Mouse (Mus musculus): Measurements from ENCODE around the gene Brd1.
"Not testable (repeated sequence)": the region's sequence is repeated elsewhere in the genome, so short reads cannot be mapped to it uniquely, and the experiment has no call there.

The Brd1 gene

DNA sequence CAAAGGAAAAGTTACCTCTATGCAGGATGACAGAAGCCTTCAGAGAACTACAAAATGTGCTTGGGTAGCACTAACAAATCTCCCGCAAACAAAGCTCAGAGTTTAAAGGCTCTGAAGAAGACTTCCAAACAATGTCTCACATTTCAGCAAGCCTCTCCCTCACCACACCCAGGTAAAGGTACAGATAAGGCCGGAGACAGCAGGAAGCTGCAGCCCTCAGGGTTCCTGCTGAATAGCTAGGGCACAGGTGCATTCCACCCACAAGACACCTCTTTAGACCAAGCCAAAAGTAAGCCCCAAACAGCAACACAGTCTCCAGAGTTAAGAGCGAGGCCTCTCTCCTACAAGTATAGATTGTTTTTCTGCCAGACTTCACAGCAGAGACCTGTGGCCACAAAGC, 3.3 kb downstream of the Brd1 start:
- no peak for DNase-seq (ENCODE audit: low spot score in 2 of 2)

DNA sequence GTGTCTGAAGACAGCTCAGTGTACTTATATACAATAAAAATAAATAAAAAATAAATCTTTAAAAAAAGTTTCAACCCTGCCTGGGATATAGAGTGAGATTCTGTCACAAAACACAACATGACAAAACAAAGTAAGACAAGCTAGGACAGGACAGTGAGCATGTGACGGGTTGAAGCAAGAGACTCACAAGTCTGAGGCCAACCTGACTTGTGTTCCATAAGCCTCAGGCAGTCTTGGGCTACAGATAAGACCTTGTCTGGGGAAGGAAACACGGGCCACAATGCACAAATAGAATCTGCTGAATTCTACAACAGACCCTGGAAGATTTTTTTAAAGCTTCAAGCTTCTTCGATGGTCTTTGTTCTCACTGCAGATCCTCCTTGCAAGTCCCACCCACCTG, 6.8 kb downstream of the Brd1 start:
- no peak for DNase-seq (ENCODE audit: low spot score in 2 of 2)

DNA sequence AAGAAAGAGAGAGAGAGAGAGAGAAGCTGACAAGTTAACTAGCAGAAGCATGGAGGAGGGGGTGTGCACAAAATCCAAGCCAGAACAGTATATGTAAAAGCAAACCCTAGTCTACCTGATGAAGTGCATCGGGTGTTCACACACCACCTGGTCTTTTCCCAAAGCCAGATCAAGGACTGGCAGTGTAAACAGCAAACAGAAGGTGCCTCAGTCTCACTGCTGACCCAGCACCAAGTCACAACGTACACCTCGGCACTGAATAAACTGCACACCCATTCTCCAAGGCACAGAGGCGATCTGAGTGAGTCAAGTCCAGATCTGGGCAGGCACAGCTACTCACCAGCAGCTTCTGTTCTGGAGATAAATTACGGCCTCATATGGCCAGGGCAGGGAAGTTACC, 9.0 kb downstream of the Brd1 start:
- no peak for DNase-seq (ENCODE audit: low spot score in 2 of 2)

DNA sequence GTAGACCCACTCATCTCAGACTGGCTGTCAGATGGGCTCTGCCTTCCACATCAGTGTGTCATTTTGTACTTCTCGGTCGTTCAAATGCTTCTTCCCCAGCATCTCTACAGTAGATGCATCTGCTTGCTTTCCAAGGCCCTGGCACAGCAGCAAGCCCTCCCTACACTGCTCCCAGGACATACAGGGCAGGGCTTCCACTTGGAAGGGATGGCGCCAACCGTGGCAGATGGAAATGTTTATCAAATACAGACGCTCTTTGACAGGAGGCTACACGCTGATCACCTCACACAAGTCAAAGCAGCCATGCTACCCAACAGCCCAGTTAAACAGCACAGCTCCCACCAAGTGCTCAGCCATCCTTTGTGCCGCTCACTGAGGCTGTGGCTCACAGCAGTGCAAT, 9.7 kb downstream of the Brd1 start:
- no peak for DNase-seq (ENCODE audit: low spot score in 2 of 2)

DNA sequence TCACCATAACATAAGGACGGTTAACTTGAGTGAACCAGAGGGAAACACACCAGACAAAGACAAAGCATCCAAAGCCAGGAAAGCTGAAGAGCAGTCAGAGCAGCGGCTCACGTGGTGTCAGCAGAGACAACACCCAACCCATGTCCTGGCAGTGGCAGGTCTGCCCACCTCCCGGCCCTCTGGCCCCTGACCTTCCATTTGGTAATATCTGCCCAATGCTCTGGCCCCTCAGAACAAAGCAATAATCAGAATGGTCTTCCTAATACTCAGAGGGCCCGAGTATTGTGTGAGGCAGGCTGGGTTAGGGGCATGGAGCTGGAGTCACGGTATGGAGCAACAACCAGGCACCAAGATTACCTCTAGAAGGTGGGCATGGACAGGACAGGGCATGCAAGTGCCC, 10.8 kb downstream of the Brd1 start:
- no peak for DNase-seq (ENCODE audit: low spot score in 2 of 2)

DNA sequence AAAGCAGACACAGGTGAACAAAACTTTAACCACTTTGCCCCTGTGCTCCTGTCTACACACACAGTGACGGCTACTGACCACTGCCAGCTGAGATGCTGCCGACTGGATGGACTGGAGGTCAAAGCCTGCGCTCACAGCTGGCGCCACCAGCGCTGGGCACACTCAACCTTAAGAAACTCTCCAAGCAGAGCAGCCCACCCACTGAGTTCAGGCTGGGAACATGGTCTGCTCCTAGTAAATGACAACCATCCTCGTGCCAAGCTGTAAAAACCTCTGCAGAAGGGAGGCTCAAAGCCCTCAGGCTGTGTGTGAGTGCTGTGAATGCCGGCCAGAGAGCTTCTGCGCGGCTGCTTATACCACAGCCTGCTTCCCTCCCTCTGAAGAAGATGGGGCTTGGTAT, 16.8 kb downstream of the Brd1 start:
- DNase-seq (ENCODE audit: low spot score in 2 of 2), result no peak

DNA sequence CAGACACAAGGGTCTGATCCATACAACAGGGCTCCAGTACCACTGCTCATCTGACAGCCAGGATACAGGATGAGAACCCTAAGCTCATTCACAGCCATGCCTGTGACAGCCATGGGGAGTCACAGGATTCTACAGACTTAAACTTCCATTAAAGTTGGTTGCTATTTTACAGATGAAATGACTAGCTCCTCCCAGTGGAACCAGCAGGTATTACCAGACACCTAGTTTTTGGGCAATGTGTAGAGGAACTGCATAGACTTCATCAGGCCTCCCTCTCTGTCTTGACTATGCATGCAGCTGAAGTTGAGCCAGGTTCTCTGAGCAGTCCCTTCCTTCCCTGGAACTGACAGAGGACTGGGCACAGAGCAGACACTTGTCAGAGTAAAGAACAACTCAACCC, 17.7 kb downstream of the Brd1 start:
- no peak for DNase-seq (ENCODE audit: low spot score in 2 of 2)

DNA sequence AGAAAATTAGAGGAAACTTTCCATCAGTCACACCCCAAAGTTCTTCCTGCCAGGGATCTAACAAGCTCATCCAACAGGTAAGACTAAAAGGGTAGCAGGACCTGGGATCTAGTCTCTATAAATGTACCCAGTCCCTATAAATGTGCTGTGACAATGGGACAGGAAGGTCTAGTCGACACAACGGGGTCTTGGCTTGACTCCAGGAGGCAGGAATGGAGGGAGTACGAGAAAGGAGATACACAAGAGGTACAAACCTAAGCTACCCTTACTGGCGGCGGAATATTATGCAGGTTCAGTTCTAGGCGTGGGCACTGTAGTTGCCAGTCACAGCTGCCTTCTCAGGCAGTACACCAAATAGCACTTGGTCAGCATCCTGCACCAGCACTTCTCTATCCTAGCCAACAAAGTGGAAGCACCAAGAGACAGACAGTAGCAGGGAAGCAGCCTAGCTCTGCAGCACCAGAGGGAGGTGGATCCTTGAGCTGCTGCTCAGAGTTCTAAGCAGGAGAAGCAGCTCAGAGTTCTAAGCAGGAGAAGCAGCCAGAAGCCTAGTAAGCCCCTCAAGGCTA, 19.9 kb downstream of the Brd1 start:
- no peak for DNase-seq (ENCODE audit: low spot score in 2 of 2)

DNA sequence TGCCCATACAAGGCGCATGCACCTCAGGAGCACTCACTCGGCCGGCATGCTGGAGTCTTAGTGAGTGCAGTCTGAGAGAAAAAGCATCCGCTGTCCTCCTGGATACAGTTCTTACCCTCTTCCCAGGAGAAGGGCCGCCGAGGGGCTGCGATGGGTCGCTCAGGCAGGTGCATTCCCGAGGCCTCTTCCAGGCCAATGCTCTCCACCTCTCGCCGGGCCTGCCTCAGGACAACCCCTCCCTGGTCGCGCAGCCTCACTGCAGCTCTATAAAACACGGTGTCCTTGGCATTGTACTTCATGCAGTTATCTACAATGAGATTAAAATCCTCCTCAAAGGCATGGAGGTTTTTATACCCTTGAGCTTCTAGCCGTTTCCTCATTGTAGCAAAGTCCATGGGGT, 21.5 kb downstream of the Brd1 start:
- DNase-seq (ENCODE audit: low spot score in 2 of 2), result no peak

DNA sequence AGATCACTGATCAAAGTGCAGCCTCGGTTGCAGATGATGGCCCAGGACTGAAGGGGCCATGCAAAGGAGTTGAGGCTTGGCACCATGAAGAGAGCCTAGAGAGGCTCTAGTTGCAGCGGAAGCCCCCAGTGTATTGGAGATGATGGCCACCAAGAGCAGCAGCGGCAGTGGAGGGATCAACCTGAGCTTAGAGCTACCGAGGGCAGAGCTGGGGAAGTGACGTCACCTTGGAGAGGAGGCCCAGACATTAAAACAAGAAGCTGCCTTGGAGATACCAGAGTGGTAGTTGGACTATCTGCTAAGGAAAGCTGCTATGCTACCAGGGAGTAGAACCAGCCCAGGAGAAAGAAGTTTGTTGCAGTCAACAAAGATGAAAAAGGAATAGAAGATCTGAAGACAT, 24.2 kb downstream of the Brd1 start:
- no peak for DNase-seq (ENCODE audit: low spot score in 2 of 2)

DNA sequence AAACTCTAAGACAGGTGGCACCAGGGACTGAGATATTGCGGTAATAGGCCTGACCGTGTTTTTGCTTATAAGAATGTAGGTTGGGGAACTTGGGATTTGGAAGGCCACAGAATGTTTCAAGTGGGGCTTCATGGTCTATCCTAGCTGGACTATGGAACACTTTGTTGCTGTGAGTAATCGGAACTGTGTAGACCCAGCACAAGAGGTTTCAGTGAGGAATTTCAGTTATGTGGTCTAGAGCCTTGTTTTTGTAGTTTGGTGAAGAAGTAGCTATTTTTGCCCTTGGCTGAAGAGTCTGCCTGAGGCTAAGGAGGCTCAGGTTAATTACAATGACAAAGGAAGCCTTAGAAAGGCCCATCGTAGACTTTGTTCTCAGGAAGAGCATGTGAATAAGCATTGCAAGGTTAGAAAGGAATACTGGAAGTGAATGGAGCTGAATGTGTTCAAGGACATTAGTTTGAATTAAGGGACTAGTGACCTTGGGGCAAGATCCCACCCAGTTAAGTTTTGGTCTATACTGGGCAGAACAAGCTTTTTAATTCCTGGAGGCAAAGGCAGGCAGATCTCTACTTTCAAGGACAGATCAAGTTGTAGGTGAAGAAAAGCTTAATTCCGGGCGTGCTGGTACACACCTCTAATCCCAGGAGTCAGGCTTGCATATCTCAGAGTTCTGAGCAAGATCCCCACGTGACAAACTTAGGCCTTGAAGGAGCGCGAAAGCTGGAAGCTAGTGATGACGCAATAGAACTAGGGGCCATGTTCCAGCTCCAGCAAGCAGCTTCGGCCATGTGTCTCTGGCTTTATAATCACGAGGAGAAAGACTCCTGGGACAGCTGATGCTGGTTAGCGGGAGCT, 25.1 kb downstream of the Brd1 start:
- DNase-seq (ENCODE audit: low spot score in 2 of 2), result no peak

DNA sequence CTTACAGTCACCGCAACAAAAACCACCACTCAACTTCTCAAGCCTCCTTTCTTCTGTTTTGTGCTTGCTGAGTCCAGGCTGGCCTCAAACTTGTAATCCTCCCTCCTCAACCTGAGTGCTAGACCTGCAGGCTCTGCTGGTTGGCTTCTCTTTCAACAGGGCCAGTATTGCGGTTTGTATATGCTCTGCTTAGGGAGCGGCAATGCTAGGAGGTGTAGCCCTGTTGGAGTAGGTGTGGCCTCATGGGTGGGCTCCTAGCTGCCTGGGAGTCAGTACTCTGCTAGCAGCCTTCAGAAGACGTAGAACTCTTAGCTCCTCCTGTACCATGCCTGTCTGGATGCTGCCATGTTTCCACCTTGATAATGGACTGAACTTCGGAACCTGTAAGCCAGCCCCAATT, 25.8 kb downstream of the Brd1 start:
- DNase-seq (ENCODE audit: low spot score in 2 of 2), result no peak

DNA sequence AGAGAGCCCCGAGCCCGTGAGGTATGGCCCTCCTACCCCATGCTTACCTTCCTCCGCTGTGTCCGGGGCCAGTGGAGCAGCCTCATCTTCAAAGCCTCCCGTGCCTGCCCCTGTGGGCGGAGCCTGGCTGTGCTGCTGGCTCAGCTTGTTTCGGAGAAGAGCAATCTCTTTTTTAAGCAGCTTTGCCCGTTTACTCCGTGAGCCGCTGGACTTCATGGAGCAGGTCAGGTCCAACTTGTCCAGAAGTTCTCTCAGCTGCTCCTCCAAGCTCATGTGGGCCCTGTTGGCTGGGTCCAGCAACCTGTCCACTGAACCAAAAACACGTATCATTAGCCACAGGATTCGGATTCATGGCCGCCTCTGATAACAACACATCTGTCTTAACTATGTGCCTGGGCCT, 27.0 kb downstream of the Brd1 start:
- DNase-seq (ENCODE audit: low spot score in 2 of 2), result not testable (repeated sequence)

DNA sequence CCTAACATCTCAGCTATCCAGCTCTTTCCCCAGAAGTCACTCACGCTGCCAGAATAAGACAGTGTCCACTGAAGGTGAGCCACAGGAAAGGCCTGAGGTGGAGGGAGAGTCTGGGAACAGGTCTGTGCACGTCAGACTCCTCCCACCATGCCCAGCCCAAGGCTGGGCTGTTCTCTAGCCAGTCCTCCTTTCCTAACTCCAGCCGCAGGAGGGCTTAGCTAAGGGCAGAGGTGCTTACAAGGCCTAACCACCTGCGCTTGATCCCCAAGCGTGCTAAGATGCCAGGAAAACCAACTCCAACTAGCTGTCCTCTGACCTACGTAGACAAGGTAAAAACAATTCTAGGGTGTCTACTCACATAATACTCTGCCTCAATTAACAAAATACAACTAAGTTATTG, 27.7 kb downstream of the Brd1 start:
- no peak for DNase-seq (ENCODE audit: low spot score in 2 of 2)

DNA sequence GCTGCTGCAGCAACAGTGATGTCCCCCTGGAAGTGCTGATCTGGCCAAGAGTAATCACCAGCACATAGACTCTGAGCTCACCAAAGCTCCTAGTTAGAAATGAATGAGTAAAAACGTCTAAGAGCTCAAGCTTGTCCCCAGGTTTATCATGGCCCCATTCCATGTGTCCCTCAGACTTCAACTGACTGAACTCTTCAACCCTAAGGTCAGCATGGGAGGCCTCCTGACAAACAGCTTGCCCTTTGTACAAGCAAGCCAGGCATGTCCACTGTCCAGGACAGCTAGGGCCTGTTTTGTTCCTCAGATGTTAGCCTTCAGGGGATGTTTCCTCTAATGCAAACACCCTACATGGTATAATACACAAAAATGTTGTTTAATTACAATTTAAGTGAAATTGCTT, 29.7 kb downstream of the Brd1 start:
- DNase-seq (ENCODE audit: low spot score in 2 of 2), result no peak

DNA sequence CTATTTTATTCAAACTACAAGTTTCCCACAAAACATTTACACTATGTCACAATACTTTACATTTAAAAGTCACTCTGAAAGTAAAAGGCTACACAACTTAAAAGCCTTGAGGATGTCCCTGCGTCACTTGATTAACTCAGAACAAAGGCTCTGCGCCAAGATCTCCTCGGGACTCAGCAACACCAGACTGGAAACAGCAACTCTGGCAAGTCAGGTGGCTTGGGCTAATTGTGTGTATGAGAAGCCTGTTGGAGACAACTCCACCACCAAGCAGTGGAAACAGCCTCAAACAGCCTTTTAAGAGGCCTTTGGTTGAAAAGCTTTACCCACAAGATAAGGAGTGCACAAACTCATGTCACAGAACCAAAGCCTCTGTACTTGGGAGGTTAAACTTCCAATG, 31.5 kb downstream of the Brd1 start:
- no peak for DNase-seq (ENCODE audit: low spot score in 2 of 2)

DNA sequence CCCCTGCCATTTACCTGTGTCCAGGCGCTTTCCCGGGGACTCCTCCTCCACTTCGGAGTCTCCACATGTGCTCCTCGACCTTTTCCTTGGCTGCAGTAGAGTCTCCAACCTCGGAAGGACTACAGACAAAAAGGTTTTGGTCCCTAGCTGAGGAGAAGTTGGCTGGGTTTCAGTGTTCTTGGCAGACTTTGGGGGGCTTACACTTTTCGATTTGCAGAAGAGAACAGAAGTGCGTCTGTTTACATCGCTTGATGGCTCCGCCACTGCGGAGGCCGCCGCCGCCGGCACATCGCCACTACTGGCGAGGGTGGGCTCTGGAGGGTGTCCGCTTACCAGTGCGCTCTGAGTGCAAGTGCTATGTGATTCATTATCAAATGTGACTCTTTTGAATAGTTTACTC, 33.3 kb downstream of the Brd1 start:
- DNase-seq (ENCODE audit: low spot score in 2 of 2), result no peak

DNA sequence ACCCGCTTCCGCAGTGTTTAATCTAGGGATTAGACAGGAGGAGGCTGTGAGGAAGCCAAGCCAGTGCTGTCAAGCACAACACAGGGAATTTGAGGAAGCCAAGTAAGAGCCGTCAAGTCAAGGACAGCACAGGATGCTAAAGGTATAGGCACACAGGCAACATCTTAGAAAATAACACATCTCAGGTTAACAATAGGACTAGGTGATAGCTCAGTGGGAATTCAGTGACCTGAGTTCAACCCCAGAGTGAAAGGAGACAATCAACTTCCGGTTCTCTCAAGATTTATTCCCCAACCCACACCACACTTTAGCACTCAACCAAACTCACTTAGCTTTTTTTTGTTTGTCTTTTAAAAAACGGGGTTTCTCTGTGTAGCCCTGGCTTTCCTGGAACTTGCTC, 34.5 kb downstream of the Brd1 start:
- DNase-seq (ENCODE audit: low spot score in 2 of 2), result no peak

DNA sequence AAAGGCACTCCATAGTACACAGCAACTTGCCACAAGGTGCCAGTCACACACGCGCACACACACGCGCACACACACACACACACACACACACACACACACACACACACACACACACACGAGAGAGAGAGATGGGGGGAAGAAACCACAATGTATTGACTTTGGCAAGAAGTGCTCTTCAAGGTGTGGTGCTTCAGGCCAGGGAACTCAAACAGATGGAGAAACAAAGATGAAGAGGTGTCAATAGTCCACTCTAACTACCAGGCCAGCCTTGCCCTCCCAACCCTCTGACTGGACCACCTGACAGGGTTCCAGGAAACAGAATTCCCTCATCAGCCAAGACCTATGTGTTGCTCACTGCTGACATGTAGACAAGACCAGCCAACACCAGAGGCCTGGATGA, 36.4 kb downstream of the Brd1 start:
- no peak for DNase-seq (ENCODE audit: low spot score in 2 of 2)

DNA sequence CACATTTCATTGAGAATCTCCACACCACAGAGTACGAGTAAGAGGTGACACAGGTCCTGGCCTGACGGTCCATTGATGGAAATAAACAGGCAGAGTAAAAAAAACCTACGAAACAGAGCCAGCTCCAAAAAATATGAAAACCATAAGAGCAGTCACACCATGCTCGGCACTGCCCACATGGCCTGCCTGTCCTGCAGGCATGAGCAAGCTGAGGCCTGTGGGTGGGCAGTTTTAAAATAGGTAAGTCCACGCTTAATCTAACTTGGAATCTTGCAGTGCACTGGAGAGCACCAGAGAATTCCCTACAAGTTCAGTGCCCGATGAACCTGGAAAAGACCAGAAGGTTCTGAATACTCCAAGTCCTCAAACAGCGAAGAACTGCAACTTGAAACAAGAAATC, 38.0 kb downstream of the Brd1 start:
- peak in 1 of 2 experiments; percentile 45 for DNase-seq (ENCODE audit: low spot score in 2 of 2)

DNA sequence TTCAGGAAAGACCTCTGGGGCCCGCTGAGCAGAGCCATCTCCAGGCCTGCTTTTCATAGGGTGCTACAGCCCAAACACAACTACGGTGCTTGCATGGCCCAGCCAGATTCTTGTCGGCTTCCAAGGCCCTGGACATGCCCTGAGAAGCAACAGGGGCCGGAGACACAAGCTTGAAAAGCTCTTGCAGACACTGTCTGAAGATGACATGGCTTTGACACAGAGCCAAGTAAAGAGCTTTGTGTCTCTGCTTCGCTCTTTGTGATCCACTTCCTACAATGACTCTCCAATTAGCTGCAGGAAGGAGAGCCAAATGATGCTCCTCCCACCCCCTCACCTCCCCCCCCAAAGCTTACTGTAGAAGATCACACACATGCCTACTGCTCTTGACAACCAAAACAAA, 40.0 kb downstream of the Brd1 start:
- DNase-seq (ENCODE audit: low spot score in 2 of 2), result no peak

DNA sequence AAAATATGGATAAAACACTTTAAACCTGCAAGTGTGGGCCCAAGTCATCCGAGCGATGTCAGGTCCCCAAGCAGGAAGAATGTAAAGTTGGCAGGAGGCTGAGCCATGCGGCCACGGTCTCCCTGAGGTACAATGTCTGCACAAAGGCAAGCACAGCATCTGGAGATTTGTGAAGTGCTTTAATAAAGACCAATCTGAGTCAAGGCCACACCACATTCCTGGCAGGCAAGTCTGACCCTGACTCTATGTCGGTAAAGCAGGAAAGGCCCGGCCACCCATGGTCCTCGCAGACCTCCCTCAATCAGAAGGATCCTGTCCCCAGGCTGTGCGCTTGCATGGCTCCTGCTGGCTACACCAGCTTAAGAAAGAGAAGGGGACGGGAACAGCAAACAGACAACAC, 41.3 kb downstream of the Brd1 start:
- no peak for DNase-seq (ENCODE audit: low spot score in 2 of 2)

DNA sequence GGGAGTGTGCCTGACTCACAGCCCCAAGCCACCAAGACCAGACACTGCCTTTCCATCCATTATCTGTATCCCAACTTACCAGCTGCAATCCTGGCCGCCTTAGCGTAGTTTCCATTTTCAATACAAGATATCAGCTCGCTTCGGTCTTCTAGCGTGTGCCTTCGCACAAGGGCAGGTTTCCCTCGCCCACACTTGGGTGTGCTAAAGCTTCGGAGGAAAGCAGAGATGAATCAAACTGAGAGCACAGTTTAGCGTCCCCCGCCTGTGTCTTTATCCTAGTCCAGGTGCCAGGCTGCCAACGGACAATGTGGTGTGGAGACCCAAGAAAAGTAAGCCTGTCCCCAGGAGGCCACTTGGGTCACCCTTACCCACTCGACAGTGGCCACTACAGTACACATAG, 42.9 kb downstream of the Brd1 start:
- DNase-seq (ENCODE audit: low spot score in 2 of 2), result no peak

DNA sequence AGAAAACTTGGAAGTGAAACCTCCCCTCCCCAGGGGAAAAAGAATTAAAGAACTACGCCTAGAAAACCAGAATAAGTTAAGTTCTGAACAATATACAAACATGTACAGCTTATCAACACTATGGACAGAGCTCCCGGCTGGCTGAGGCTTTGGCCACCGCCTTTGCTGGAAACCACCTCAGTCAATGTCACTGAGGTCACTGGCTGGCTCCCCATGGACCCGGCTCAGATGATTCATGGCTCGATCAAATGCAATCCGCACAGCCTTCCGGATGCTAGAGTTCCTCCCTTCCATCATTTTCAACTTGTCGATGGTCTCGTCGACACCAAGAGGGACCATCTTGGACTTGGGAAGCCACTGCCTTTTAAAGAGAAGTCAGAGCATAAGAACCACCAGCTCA, 45.9 kb downstream of the Brd1 start:
- DNase-seq (ENCODE audit: low spot score in 2 of 2), result no peak
